Mouse (Mus musculus): ENCODE results near the gene Hoxd9. TPM values are rescaled to one million over a fixed set of nuclear protein-coding genes. Genes with fewer than 3 reads are reported as not detected.

Hoxd9 gene
- total RNA-seq (2012; rRNA removed) = not detected in 2 replicates
- not detected for polyA plus RNA-seq (2012; ENCODE audit: insufficient read depth in 1 of 2, insufficient read length in 2 of 2, low read depth in 1 of 2, low replicate concordance in 2 of 2, missing spikeins in 1 of 2)

- Histone ChIP-seq H3K4me1 (ENCODE audit: control insufficient read depth in 1 of 2, insufficient read depth in 2 of 2, low read length in 2 of 2) (no peaks in the 10 kb centered on the region), H3K27me3 (ENCODE audit: control insufficient read depth in 1 of 2, insufficient read depth in 2 of 2, low read length in 2 of 2) (no peaks in the 10 kb centered on the region; a peak in 2 of 4 replicates), H3K9me3 (replicated peaks; ENCODE audit: insufficient read depth, low read length) (no peaks in the 10 kb centered on the region), H3K9ac (ENCODE audit: control insufficient read depth, low read depth, low read length, poor library complexity, severe bottlenecking) (no peak within 1 kb of the TSS), H3K27ac (ENCODE audit: control insufficient read depth, low read depth, low read length) (no peak within 1 kb of the TSS), H3K4me3 (ENCODE audit: control insufficient read depth in 1 of 2, insufficient read depth in 1 of 2, low read depth in 2 of 2, low read length in 2 of 2) (no peak within 1 kb of the TSS), H3K36me3 (ENCODE audit: control insufficient read depth in 1 of 2, insufficient read depth in 2 of 2, low read length in 2 of 2) (no peaks in the 10 kb centered on the region), H3K79me2 (ENCODE audit: control insufficient read depth, insufficient read depth, low read length, poor library complexity) (no peaks in the 10 kb centered on the region)
- TF ChIP-seq ELF1 (IDR thresholded peaks at IDR 0.05; ENCODE audit: low read depth, low read length) (no peak), MYB (IDR thresholded peaks at IDR 0.05; ENCODE audit: low read depth, low read length) (no peak)
- no peak for DNase-seq (ENCODE audit: low read depth, low spot score)
These were observed at the start of gene Hoxd9 for GRCm38 (mm10) chr2:74697567-74698121. Gene Hoxd9 (plus strand): TSS chr2:74697727.

- TF ChIP-seq GABPA (IDR thresholded peaks at IDR 0.05; ENCODE audit: low read depth, low read length) (no peak), E2F4 (IDR thresholded peaks at IDR 0.05; ENCODE audit: borderline replicate concordance, low read depth, low read length) (no peak), JUND (IDR thresholded peaks at IDR 0.05; ENCODE audit: low read depth, low read length) (no peak), ZC3H11A (IDR thresholded peaks at IDR 0.05; ENCODE audit: low read depth, low read length) (no peak), MYB (IDR thresholded peaks at IDR 0.05; ENCODE audit: low read depth, low read length) (no peak), MAX (IDR thresholded peaks at IDR 0.05; ENCODE audit: low read length) (no peak), GATA1 (IDR thresholded peaks at IDR 0.05; ENCODE audit: low read depth, low read length) (no peak), NRF1 (IDR thresholded peaks at IDR 0.05; ENCODE audit: insufficient read depth, low read depth, low read length, poor library complexity, severe bottlenecking) (no peak)
- Histone ChIP-seq H3K79me2 (ENCODE audit: control insufficient read depth, insufficient read depth, low read length, poor library complexity) (no peaks in the 10 kb centered on the region), H3K27me3 (ENCODE audit: control insufficient read depth in 1 of 2, insufficient read depth in 2 of 2, low read length in 2 of 2) (peaks cover 1 to 2% of the 10 kb centered on the region in 2 experiments; a peak in 3 of 4 replicates), H3K36me3 (ENCODE audit: control insufficient read depth in 1 of 2, insufficient read depth in 2 of 2, low read length in 2 of 2) (no peaks in the 10 kb centered on the region), H3K27ac (ENCODE audit: control insufficient read depth, low read depth, low read length) (no peak overlapping the region), H3K9me3 (replicated peaks; ENCODE audit: insufficient read depth, low read length) (no peaks in the 10 kb centered on the region), H3K4me1 (ENCODE audit: control insufficient read depth in 1 of 2, insufficient read depth in 2 of 2, low read length in 2 of 2) (no peaks in the 10 kb centered on the region), H3K4me3 (ENCODE audit: control insufficient read depth in 1 of 2, insufficient read depth in 1 of 2, low read depth in 2 of 2, low read length in 2 of 2) (no peak overlapping the region), H3K9ac (ENCODE audit: control insufficient read depth, low read depth, low read length, poor library complexity, severe bottlenecking) (no peak overlapping the region)
- DNase-seq (ENCODE audit: low read depth, low spot score) = no peak
These were observed 44.6 kb upstream of the Hoxd9 start for GRCm38 (mm10) chr2:74652996-74653340.

- no peaks in the 10 kb centered on the region for H3K79me2 ChIP-seq (ENCODE audit: control insufficient read depth, insufficient read depth, low read length, poor library complexity)
- H3K27me3 ChIP-seq (ENCODE audit: control insufficient read depth in 1 of 2, insufficient read depth in 2 of 2, low read length in 2 of 2) = peaks cover 1 to 2% of the 10 kb centered on the region in 2 experiments; a peak in 3 of 4 replicates
- no peaks in the 10 kb centered on the region for H3K9me3 ChIP-seq (replicated peaks; ENCODE audit: insufficient read depth, low read length)
- no peak overlapping the region for H3K4me3 ChIP-seq (ENCODE audit: control insufficient read depth in 1 of 2, insufficient read depth in 1 of 2, low read depth in 2 of 2, low read length in 2 of 2)
- no peak overlapping the region for H3K27ac ChIP-seq (ENCODE audit: control insufficient read depth, low read depth, low read length)
- H3K9ac ChIP-seq (ENCODE audit: control insufficient read depth, low read depth, low read length, poor library complexity, severe bottlenecking) = no peak overlapping the region
- TF ChIP-seq USF2 (IDR thresholded peaks at IDR 0.05; ENCODE audit: borderline replicate concordance in 1 of 2, insufficient read depth in 1 of 2, low read depth in 1 of 2, low read length in 2 of 2) (no peak), MAZ (IDR thresholded peaks at IDR 0.05; ENCODE audit: low read depth, low read length) (no peak), NELFE (IDR thresholded peaks at IDR 0.05; ENCODE audit: low read depth, low read length) (no peak), POLR2AphosphoS2 (IDR thresholded peaks at IDR 0.05; ENCODE audit: low read length) (no peak), TAL1 (IDR thresholded peaks at IDR 0.05; ENCODE audit: low read length) (no peak), MYC (IDR thresholded peaks at IDR 0.05; ENCODE audit: low read depth, low read length) (no peak), ETS1 (IDR thresholded peaks at IDR 0.05; ENCODE audit: low read depth, low read length) (no peak), E2F4 (IDR thresholded peaks at IDR 0.05; ENCODE audit: borderline replicate concordance, low read depth, low read length) (no peak), CHD1 (IDR thresholded peaks at IDR 0.05; ENCODE audit: low read depth, low read length) (no peak), SIN3A (IDR thresholded peaks at IDR 0.05; ENCODE audit: low read length) (no peak)
- H3K4me1 ChIP-seq (ENCODE audit: control insufficient read depth in 1 of 2, insufficient read depth in 2 of 2, low read length in 2 of 2) = no peaks in the 10 kb centered on the region
- no peak for DNase-seq (ENCODE audit: low read depth, low spot score)
- no peaks in the 10 kb centered on the region for H3K36me3 ChIP-seq (ENCODE audit: control insufficient read depth in 1 of 2, insufficient read depth in 2 of 2, low read length in 2 of 2)
These were observed 43.6 kb upstream of the Hoxd9 start for GRCm38 (mm10) chr2:74653781-74654535.
